Mouse (Mus musculus) spleen, postnatal 10 days (tissue): ENCODE data around the gene Wapl.

Source experiments
- DNase-seq, 2 experiments: peaks; one replicate each; pipeline ENCODE4 v3.0.0; 2021 to 2022; ENCODE audit warnings: low spot score in 2 of 2

Wapl gene

GRCm38 (mm10) chr14:34673395-34674228, at the start of gene Wapl:
TSS of gene Wapl (plus strand) at chr14:34673928.
- DNase-seq, result peak; percentile 93 to 97

- no peak for DNase-seq
These were observed 46.9 kb upstream of the Wapl start for GRCm38 (mm10) chr14:34626824-34627223.

- peak in 1 of 2 experiments; percentile 63 for DNase-seq
These were observed 40.8 kb upstream of the Wapl start for GRCm38 (mm10) chr14:34632722-34633448.

GRCm38 (mm10) chr14:34635192-34635591, 38.5 kb upstream of the Wapl start:
- DNase-seq, result no peak

GRCm38 (mm10) chr14:34635721-34636120, 38.0 kb upstream of the Wapl start:
- DNase-seq, result no peak

- DNase-seq, result no peak
These were observed 29.6 kb upstream of the Wapl start for GRCm38 (mm10) chr14:34644140-34644539.

- DNase-seq, result no peak
These were observed 25.8 kb upstream of the Wapl start for GRCm38 (mm10) chr14:34647870-34648475.

GRCm38 (mm10) chr14:34657131-34657530, 16.6 kb upstream of the Wapl start:
- DNase-seq, result no peak

- peak; percentile 57 to 73 for DNase-seq
These were observed 13.4 kb upstream of the Wapl start for GRCm38 (mm10) chr14:34660351-34660787.

- peak; percentile 60 to 61 for DNase-seq
These were observed 12.7 kb upstream of the Wapl start for GRCm38 (mm10) chr14:34660788-34661591.

- peak; percentile 81 to 89 for DNase-seq
These were observed 11.9 kb upstream of the Wapl start for GRCm38 (mm10) chr14:34661621-34662477.

- no peak for DNase-seq
These were observed 11.3 kb upstream of the Wapl start for GRCm38 (mm10) chr14:34662478-34662826.

GRCm38 (mm10) chr14:34663381-34663780, 10.3 kb upstream of the Wapl start:
- no peak for DNase-seq

GRCm38 (mm10) chr14:34669082-34669481, 4.6 kb upstream of the Wapl start:
- DNase-seq, result no peak

- no peak for DNase-seq
These were observed 3.5 kb upstream of the Wapl start for GRCm38 (mm10) chr14:34670256-34670655.

GRCm38 (mm10) chr14:34674229-34674791, 582 bp downstream of the Wapl start:
- DNase-seq, result peak; percentile 70

GRCm38 (mm10) chr14:34674932-34675331, 1.2 kb downstream of the Wapl start:
- no peak for DNase-seq

GRCm38 (mm10) chr14:34675347-34675865, 1.7 kb downstream of the Wapl start:
- DNase-seq, result no peak

GRCm38 (mm10) chr14:34680815-34681214, 7.1 kb downstream of the Wapl start:
- DNase-seq, result no peak

GRCm38 (mm10) chr14:34684989-34685388, 11.3 kb downstream of the Wapl start:
- no peak for DNase-seq
